In the genomic region with DNA sequence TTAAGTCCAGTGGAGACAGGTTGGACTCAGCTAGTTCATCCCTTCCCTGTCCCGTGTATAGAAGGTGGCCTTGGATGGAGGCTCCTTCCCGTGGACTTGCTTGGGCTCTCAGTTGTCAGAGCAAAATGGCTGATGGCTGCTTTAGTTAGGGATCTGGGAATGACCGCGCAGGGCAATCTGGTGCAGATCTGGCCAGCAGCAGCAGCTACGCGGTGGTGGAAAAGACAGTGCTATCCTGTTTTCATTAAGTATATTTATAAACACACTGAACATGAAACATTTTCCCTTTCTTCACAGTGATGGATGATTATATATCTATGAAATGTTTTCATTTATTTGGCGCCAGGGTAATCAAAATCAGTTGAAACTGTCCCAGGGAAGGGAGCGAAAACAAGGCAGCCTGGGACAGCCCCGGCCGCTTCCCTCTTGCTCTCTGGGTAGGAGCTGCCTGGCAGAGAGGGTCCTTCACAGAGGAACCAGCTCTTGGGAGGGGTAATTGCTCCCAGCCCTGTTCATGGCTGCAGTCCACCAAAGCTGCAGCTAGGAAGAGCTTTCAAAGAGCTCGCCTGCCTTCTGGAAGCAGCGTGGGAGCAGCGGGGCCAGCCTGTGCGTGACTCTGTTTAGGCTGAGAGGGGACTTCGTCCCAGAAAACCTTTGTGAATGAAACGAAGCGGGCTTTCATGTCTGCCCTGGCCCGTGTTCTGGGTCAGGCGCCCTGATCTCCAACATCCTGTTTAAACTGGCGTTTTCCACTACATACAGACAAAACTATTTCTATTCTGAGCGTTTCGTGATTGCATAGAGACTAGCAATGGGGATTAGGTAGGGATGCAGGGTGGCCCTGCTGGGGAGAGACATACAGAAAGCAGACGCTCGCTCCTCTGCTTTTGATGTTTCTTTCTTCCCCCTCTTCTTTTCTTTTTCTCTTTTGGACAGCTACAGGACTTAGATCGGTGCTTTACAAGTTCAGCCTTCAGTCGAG, we compare ENCODE assay signal across 8 mouse cellular contexts. TPM values are rescaled to one million over a fixed set of nuclear protein-coding genes. Genes with fewer than 3 reads are reported as not detected.
DNase-seq lines count a peak whose midpoint lies in the region; ATAC-seq and TF ChIP-seq lines count a peak whose summit lies in the region.

No protein-coding gene starts in this region.

- H3K27ac ChIP-seq in forebrain, postnatal 0 days (ENCODE audit: low read depth, low read length): no peak overlapping the region
- H3K27ac ChIP-seq in midbrain, embryonic 15.5 days: 0 out of 2 replicates have a peak overlapping the region, but pooled peaks have one; percentile 45

- no peaks in the 10 kb centered on the region for H3K27me3 ChIP-seq in forebrain, postnatal 0 days (ENCODE audit: insufficient read depth, low read length)
- H3K27me3 ChIP-seq in midbrain, embryonic 15.5 days (replicated peaks): no peaks in the 10 kb centered on the region

- H3K9me3 ChIP-seq in forebrain, postnatal 0 days (ENCODE audit: low read length): no peaks in the 10 kb centered on the region
- no peaks in the 10 kb centered on the region for H3K9me3 ChIP-seq in midbrain, embryonic 15.5 days

- no peaks in the 10 kb centered on the region for H3K36me3 ChIP-seq in forebrain, postnatal 0 days (ENCODE audit: insufficient read depth)
- no peaks in the 10 kb centered on the region for H3K36me3 ChIP-seq in midbrain, embryonic 15.5 days (replicated peaks)

- intact Hi-C loops in left cerebral cortex, postnatal 4 days (cut with DNase I): no loop called here

- peak; percentile 21; the same call in 1 of the 2 replicates for TF ChIP-seq CTCF in forebrain, postnatal 0 days (IDR thresholded peaks at IDR 0.05; ENCODE audit: low read depth)

- WGBS in forebrain, postnatal 0 days: 41% methylated on average over 26 of the region's 26 CpGs
- WGBS in midbrain, embryonic 15.5 days: 43% methylated on average over 26 of the region's 26 CpGs

- H3K4me3 ChIP-seq in forebrain, postnatal 0 days (ENCODE audit: low read depth, low read length): no peak overlapping the region
- no peak overlapping the region for H3K4me3 ChIP-seq in midbrain, embryonic 15.5 days

- DNase-seq in cerebellum, postnatal 14 days: peak; percentile 22 to 23
- no peak for DNase-seq in cerebellum, postnatal 4 days (ENCODE audit: low spot score in 2 of 2)
- DNase-seq in left cerebral cortex, postnatal 4 days: peak; percentile 34
- no peak for DNase-seq in left cerebral cortex, adult 18-20 months (ENCODE audit: low spot score in 2 of 2)
- peak; percentile 39 for DNase-seq in forebrain, postnatal 0 days
- no peak for DNase-seq in urinary bladder, postnatal 36 days (ENCODE audit: low spot score in 2 of 2)
- DNase-seq in urinary bladder, postnatal 25 days (ENCODE audit: low spot score): no peak

- H3K4me2 ChIP-seq in forebrain, postnatal 0 days (ENCODE audit: low read depth): peak overlapping the region; percentile 11; the same call in 1 of the 2 replicates
- H3K4me2 ChIP-seq in midbrain, embryonic 15.5 days: peak overlapping the region; percentile 29

- ATAC-seq in forebrain, postnatal 0 days: peak; percentile 73
- ATAC-seq in midbrain, embryonic 15.5 days (replicated peaks): peak; percentile 73

- no peak overlapping the region for H3K9ac ChIP-seq in forebrain, postnatal 0 days
- H3K9ac ChIP-seq in midbrain, embryonic 15.5 days: no peak overlapping the region

- H3K4me1 ChIP-seq in forebrain, postnatal 0 days (ENCODE audit: insufficient read depth): no peaks in the 10 kb centered on the region
- peaks cover 9% of the 10 kb centered on the region; the same call in 1 of the 2 replicates for H3K4me1 ChIP-seq in midbrain, embryonic 15.5 days

RNA-seq across cellular contexts. Expression of a gene that starts 19.6 kb away (rescaled TPM):
- 1 to 10 TPM; 1.2 to 1.8 TPM for total RNA-seq in left cerebral cortex, postnatal 4 days (2021)
- total RNA-seq in left cerebral cortex, adult 18-20 months (2021): 1 to 10 TPM; 1.6 to 1.8 TPM
- total RNA-seq in forebrain, postnatal 0 days (2014; rRNA removed): 0.85 and 1.2 TPM in 2 replicates
- 0.46 and 0.65 TPM in 2 replicates for polyA plus RNA-seq in forebrain, postnatal 0 days (2015; fragmentation: Nextera tagmentation; extraction: Ambion mirVana)
- 0.43 and 0.67 TPM in 2 replicates for polyA plus RNA-seq in midbrain, embryonic 15.5 days (2015; fragmentation: Nextera tagmentation; extraction: Ambion mirVana)

Comparison
In these comparisons a context has a peak if more than half of its experiments do, and no peak if none do; other contexts are left out.
1. DNase-seq: peak in cerebellum, postnatal 14 days (2 of 2), left cerebral cortex, postnatal 4 days (single experiment) and forebrain, postnatal 0 days (single experiment); none in cerebellum, postnatal 4 days (0 of 2), left cerebral cortex, adult 18-20 months (0 of 2), urinary bladder, postnatal 36 days (0 of 2) and urinary bladder, postnatal 25 days (single experiment).